Mouse (Mus musculus) liver, postnatal 0 days (tissue): ENCODE measurements around the gene Gadd45gip1.

Experiments
- CTCF ChIP-seq: sonication (generic); IDR thresholded peaks from 2 replicates; pipeline ENCODE4 v1.5.1; 2016; ENCODE audit warnings: antibody characterized with exemption, low read depth
- EP300 ChIP-seq: IDR thresholded peaks from 2 replicates; pipeline ENCODE4 v1.6.1; 2016; ENCODE audit warnings: antibody characterized with exemption, low read depth, mild to moderate bottlenecking

- no peak for TF ChIP-seq CTCF
- TF ChIP-seq EP300 = no peak
Observed at GRCm38 (mm10) chr8:84846094-84846721, 14.9 kb downstream of the Gadd45gip1 start.
